Mouse (Mus musculus): Measurements from ENCODE around the gene Lin28a.
A peak's percentile ranks its signal among the peaks of the same experiment; 100 is the strongest.

Gene Lin28a

DNA sequence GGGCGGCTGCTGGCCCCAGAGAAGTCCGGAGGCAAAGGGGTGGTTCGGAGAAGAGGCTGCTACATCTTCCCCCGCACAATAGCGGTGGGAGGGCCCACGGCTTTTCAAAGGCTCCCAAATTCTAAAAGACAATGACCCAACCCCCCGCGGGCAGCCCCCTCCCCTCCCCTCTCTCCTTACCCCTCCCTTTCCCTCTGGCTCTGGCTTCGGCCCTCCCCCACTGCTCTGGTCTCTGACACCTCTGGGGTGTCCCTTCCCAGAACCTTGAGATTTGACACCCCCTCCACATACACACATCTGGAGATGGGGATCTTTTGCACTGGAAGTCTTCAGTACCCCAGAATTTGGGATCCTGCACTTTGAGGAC lies at the start of gene Lin28a:
Gene Lin28a (minus strand): TSS at position 63 of the 367 bp plus-strand sequence.
- DNase-seq (ENCODE audit: low spot score in 2 of 2): no peak

DNA sequence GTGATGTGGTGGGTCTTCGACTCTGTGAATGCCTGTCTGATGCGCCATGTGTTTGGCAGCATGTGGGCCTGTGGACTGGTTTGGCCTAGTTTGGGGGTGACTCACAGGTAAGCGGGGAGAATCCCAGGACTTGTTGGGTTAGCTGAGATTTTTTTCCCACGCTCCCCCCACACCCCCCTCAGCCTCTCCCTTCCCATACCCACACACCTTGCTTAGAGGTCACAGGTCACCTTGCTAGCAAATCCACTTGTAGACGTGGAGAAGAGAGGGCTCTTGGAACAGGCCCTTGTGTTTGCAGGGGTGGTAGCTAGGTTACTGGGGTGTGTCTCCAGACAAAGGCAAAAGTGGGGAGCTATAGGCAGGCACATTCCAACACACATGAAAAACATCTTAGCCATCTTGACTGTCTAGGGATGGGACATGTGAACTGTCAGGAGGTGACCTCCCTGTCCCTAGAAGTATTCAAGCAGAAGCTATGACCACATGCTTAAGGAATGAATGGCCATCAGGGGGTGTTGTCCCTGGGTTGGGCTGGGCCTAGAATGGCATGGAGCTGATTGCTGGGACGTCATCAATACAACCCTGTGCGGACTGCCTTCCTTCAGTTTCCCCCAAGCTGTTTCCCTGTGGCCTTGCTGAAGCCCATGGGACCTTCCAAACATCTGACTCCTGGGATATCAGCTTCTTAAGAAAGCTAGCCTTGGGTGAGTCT lies 49.3 kb upstream of the Lin28a start:
- no peak for DNase-seq (ENCODE audit: low spot score in 2 of 2)

GRCm38 (mm10) chr4:134067383-134067782 lies 48.7 kb upstream of the Lin28a start:
- no peak for DNase-seq (ENCODE audit: low spot score in 2 of 2)

DNA sequence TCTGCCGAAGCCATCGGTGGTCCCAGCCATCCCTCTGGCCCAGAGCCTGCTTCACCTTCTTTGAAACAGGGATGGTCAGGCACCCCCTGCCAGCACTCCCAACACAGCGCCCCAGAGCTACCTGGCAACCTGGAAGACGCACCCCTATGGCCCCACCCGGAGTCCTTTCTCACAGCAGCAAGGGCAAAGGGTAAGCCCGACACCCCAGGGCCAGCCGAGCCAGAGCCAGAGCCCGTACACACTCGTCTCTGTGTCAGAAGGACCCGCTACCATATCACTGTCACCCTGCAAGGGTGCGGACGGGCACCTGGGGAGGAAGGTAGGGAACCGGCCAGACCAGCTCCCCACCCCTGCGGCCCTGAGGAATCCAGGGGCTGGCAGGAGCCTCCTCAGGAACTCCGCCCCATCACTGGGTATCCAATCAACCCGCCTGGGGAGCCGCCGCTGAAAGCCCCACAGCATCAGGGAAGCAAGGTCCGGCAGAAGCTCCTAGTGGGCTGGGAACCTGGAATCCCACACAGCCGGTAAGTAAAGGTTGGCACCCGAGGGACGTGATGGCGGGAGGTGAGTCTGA lies 46.9 kb upstream of the Lin28a start:
- no peak for DNase-seq (ENCODE audit: low spot score in 2 of 2)

DNA sequence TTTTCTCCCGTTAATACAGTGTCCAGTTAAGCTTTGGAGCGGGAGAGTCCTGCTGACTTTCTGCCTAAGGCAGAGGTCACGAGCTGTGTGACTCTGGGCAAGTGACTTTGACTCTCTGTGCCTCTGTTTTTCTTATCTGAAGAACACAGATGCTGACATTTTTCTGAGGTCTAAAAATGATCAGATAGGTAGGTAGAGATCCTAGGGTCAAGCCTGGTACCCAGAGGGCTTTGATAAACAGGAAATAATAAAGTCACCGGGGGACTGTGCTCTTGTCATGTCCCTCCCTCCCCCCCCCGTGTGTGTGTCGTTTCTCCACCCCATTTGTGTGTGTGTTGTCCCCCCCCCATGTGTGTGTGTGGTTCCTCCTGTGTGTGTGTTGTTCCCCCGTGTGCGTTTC lies 43.9 kb upstream of the Lin28a start:
- DNase-seq (ENCODE audit: low spot score in 2 of 2): no peak

GRCm38 (mm10) chr4:134061944-134062446 lies 43.4 kb upstream of the Lin28a start:
- DNase-seq (ENCODE audit: low spot score in 2 of 2): no peak

DNA sequence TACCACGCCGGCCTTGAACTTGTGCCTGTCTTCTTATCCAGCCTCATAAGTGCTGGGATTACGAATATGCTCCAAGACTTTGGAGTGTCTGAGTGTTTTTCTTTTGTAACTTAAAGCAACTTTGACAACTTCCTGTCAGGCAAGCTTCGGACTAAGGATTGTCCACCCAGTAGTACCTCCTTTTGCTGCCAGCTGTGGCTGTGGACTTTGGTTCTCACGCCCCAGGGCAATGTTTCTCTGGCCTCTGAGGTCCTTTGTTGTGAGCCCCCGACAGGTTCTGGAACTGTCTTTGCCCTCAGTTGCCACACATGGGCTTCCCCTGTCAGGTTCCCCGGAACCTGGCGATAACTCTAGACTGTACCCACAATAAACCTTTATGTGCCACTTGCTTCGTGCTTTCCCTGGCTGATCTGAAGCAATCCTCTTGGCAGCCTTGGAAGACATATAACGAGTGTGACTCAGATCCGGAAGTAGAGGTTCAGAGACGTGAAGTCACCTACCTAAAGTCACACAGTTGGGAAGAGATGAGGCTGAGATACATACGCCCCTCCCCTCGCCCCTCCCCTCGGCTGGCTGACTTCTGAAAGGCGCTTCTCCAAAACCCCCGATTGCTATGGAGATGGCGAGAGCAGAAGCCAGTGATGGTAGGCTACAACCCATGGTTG lies 42.7 kb upstream of the Lin28a start:
- DNase-seq (ENCODE audit: low spot score in 2 of 2): no peak

DNA sequence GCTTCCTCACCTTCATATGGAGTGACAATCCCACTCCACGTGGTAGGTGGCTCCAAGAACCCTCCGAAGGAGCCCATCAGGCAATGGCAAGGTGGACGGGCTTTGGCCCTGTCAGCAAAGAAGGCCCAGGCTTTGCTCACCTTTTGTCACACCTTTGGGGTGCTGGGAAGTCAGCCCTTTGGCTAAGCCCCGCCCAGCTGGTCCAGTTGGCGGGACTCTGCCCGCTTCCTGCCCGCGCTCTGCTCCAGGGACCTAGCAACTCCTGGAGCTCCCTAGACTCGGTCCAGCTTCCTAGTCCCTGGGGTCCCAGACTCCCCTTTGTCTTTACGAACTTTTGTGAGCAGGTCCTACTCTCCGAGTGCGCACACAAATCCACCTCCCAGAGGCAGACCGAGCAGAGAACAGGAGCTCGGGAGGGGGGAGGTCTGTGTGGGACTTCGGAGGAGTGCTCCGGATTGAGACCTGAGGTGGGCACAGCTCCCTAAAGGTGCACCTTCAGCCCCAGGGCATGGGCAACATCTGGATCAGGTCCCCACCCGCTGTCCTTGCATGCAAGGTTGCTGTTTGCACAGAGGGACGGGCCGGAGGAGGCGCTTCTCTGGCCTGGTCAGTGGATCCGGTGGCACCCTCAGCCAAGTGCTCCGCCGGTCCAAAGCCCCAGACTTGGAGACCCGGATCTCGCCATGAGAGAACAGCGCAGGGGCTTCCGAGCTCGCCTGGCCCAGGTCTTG lies 41.7 kb upstream of the Lin28a start, which contains the start of gene Crybg2:
Gene Crybg2 (plus strand): TSS at position 681 of the 731 bp plus-strand sequence.
- DNase-seq (ENCODE audit: low spot score in 2 of 2): no peak

GRCm38 (mm10) chr4:134058908-134059307 lies 40.3 kb upstream of the Lin28a start:
- no peak for DNase-seq (ENCODE audit: low spot score in 2 of 2)

GRCm38 (mm10) chr4:134058166-134058715 lies 39.6 kb upstream of the Lin28a start:
- no peak for DNase-seq (ENCODE audit: low spot score in 2 of 2)

DNA sequence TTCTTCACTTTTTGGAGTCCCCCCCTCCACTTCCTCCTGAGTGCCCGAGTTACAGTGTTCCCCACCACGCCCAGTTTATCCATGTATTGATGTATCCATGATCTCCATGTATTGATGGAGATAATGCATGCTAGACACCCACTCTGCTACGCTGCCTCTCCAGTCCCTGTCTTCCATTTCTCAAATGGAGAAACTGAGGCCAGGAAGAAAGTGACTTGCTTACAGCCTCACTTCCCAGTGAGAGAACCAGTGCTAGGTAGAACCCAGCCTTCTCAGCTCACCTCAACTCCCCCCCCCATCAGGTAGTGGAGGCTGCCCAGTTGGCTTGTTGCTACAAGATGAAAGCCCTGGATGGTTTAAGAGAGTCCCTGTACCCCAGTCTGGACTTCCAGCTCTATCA lies 34.9 kb upstream of the Lin28a start, which contains the start of gene Zfp683:
Gene Zfp683 (plus strand): TSS at position 301 of the 400 bp plus-strand sequence.
- no peak for DNase-seq (ENCODE audit: low spot score in 2 of 2)

DNA sequence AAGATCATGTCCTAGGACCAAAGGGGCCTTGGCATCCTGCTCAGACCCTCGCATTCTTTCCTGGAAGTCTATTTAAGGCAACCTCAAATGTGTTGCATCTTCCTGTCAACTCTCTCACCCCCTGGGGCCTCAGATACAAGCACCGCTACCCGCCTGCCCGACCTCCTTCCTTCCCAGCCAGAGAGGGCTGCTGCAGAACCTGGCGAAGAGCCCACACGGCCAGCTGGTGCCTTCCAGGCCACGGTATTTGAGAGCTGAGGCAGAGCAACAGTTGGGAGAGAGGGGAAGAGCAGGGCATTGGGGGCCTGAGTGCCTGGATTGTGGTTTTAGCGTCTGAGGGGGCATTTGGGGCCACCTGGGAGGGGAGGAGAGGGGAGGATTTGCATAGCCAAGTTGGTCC lies 33.9 kb upstream of the Lin28a start:
- DNase-seq (ENCODE audit: low spot score in 2 of 2): no peak

DNA sequence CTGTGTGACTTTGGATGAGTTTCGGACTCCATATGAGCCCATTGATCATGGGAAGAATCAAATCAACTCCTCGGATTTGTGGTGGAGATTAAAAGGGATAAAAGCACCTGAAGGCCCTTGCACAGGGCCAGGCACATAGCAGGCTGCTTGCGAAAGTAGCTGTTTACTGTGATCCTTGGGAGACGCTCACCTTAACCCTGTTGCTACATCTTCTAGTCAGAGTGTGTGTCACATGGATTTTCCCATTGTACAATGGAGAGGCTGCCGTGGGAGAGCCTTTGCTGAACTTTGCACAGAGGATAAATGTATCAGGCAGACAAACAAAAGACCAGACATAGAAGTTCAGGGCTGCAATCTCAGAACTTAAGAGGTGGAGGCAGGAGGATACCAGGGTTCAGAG lies 33.3 kb upstream of the Lin28a start:
- no peak for DNase-seq (ENCODE audit: low spot score in 2 of 2)

- DNase-seq (ENCODE audit: low spot score in 2 of 2): no peak
Measured at GRCm38 (mm10) chr4:134047648-134048047, 29.0 kb upstream of the Lin28a start.

DNA sequence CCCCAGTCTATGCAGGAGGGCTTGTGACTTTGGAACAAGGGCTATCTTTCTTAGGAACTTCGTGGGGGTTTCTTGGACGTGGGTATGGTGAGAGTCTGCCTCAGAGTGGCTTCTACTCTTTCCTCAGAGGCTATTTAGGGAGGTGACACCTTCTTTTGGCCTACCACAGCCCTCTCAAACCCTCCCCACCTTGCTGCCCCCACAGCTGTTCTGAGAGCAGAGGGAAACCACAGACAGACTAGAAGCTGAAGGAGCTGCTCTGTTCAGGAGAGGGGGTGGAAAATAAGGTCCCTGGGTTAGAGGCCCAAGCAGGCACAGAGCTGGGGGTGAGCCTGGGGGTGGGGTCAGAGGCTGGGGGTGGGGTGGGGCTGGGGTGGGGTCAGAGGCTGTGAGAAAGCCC lies 24.4 kb upstream of the Lin28a start:
- DNase-seq (ENCODE audit: low spot score in 2 of 2): no peak

DNA sequence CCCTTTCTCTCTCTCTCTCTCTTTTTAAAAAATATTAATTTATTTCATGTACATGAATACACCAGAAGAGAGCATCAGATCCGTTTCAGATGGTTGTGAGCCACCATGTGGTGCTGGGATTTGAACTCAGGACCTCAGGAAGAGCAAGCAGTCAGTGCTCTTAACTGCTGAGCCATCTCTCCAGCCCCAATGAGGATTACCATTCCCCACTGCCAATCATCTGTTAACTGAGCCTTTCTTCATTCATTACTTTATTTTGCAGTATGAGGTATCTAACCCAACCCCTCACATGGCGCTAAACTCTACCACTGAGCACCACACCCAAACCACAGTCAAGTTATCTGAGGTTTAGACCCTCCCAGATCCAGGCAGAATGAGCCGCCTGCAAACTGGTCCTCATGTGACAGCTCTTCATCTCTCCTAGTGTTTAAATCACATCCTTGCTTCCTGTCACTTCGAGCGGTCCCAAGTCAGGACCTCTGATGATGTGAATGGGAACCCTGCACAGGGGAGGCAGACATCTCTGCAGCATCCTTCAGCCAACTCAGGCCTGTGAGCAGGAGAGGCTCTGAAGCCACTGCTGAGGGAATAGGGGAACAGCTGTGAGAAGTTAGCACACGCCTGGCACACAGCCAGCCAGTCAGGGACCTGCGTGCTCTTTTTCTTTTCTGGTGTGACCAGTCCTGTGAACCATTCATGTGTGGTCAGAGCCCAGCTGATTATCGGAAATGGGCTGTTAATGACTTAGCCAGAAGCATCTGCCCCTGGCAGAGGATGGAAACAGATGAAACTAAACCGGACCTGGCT lies 22.9 kb upstream of the Lin28a start:
- no peak for DNase-seq (ENCODE audit: low spot score in 2 of 2)

DNA sequence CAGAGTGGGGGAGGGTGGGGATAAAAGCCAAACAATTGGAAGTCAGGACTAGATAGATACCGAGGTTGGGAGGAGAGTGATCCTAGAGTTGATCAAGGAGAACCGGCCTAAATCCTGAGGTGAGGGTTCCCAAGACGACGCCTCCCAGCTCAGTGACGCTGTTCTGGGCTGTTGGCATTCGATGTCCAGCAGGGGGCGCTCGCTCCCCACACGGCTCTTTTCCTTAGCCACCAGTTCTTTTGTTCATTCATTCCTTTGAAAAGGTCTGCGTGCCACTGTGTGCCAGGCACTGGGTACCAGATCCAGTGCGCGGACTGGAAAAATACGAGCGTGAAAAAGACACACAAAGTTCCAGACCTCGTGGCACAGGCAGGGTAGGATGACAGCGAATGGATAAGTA lies 17.3 kb upstream of the Lin28a start:
- peak; percentile 67 to 86 for DNase-seq (ENCODE audit: low spot score in 2 of 2)

GRCm38 (mm10) chr4:134025802-134026201 lies 7.2 kb upstream of the Lin28a start:
- no peak for DNase-seq (ENCODE audit: low spot score in 2 of 2)

DNA sequence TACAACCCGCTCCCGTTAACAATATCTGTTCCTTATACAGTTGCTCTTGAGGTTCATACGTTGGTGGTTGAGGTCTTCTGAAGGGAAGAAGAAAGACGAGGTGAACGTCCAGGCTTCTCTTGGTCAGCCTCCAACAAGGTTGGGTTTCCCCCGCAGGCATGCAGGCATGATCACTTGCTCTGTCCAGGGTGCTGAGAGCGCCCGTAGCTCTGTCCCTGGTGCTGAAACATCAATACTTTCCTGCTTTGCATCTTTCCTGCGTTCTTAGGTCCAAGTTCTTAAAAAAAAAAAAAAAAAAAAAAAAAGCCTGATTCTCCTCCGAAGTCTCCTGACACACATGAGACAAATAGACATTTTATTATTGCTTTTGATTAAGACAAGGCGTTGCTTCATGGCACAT lies 2.0 kb upstream of the Lin28a start:
- DNase-seq (ENCODE audit: low spot score in 2 of 2): peak; percentile 61 to 75

GRCm38 (mm10) chr4:134019641-134020351 lies 1.2 kb upstream of the Lin28a start:
- DNase-seq (ENCODE audit: low spot score in 2 of 2): no peak
